ENCODE assay signal across 9 mouse cellular contexts in genomic region chr16:30992568-30992967, GRCm38 (mm10).
DNase-seq lines count a peak whose midpoint lies in the region; ATAC-seq lines count a peak whose summit lies in the region.
"Had no signal": no experiment of that assay in that cellular context is flagged by ENCODE, and none has a peak within 500 bp of the region (broad histone marks: within the 10 kb centered on the region; RNA-seq: fewer than 3 reads in every experiment).

No protein-coding gene starts in this region.

- no peak overlapping the region for H3K4me2 ChIP-seq in embryonic facial prominence, embryonic 14.5 days (ENCODE audit: low read depth, low read length)
- no peak overlapping the region for H3K4me2 ChIP-seq in lung, embryonic 16.5 days (ENCODE audit: low read depth, low read length)
- no peak overlapping the region for H3K4me2 ChIP-seq in hindbrain, embryonic 12.5 days (replicated peaks)
- no peak overlapping the region for H3K4me2 ChIP-seq in midbrain, embryonic 15.5 days
- H3K4me2 ChIP-seq: limb, embryonic 13.5 days had no signal

- no peak for ATAC-seq in embryonic facial prominence, embryonic 14.5 days (ENCODE audit: low read depth)
- ATAC-seq in lung, embryonic 16.5 days (ENCODE audit: low read depth) = peak; percentile 59
- ATAC-seq in hindbrain, embryonic 12.5 days (ENCODE audit: low FRiP score) = peak; percentile 55; the same call in 1 of the 2 replicates
- ATAC-seq in midbrain, embryonic 15.5 days (replicated peaks) = no peak; the same call in 1 of the 2 replicates

- peak; percentile 42 for DNase-seq in embryonic facial prominence, embryonic 14.5 days (ENCODE audit: low spot score)
- DNase-seq in embryonic facial prominence, embryonic 10.5 days (ENCODE audit: low spot score) = no peak
- no peak for DNase-seq in lung, postnatal 25 days (ENCODE audit: low spot score)
- DNase-seq in urinary bladder, postnatal 25 days (ENCODE audit: low spot score) = no peak
- DNase-seq in thymus, postnatal 25 days = no peak

- H3K4me3 ChIP-seq in embryonic facial prominence, embryonic 14.5 days (ENCODE audit: low read depth, low read length) = no peak overlapping the region
- no peak overlapping the region for H3K4me3 ChIP-seq in embryonic facial prominence, embryonic 10.5 days
- H3K4me3 ChIP-seq in lung, embryonic 16.5 days (ENCODE audit: low read length) = no peak overlapping the region
- H3K4me3 ChIP-seq in hindbrain, embryonic 12.5 days = no peak overlapping the region
- no peak overlapping the region for H3K4me3 ChIP-seq in midbrain, embryonic 15.5 days
- H3K4me3 ChIP-seq: limb, embryonic 13.5 days had no signal

- WGBS in embryonic facial prominence, embryonic 14.5 days = 45% methylated on average over 5 of the region's 5 CpGs
- 72% methylated on average over 5 of the region's 5 CpGs for WGBS in embryonic facial prominence, embryonic 10.5 days
- WGBS in lung, embryonic 16.5 days = 56% methylated on average over 5 of the region's 5 CpGs
- 37% methylated on average over 5 of the region's 5 CpGs for WGBS in hindbrain, embryonic 12.5 days
- WGBS in midbrain, embryonic 15.5 days = 35% methylated on average over 5 of the region's 5 CpGs

- no peaks in the 10 kb centered on the region for H3K9me3 ChIP-seq in embryonic facial prominence, embryonic 14.5 days (ENCODE audit: control insufficient read depth, low read length)
- H3K9me3 ChIP-seq in embryonic facial prominence, embryonic 10.5 days = no peaks in the 10 kb centered on the region
- no peaks in the 10 kb centered on the region for H3K9me3 ChIP-seq in lung, embryonic 16.5 days (ENCODE audit: control insufficient read depth, low read length)
- no peaks in the 10 kb centered on the region for H3K9me3 ChIP-seq in hindbrain, embryonic 12.5 days (replicated peaks)
- H3K9me3 ChIP-seq in midbrain, embryonic 15.5 days = no peaks in the 10 kb centered on the region
- H3K9me3 ChIP-seq: limb, embryonic 13.5 days had no signal

- no peaks in the 10 kb centered on the region for H3K36me3 ChIP-seq in embryonic facial prominence, embryonic 14.5 days (ENCODE audit: control insufficient read depth, insufficient read depth, low read length)
- H3K36me3 ChIP-seq in embryonic facial prominence, embryonic 10.5 days (replicated peaks) = no peaks in the 10 kb centered on the region
- no peaks in the 10 kb centered on the region for H3K36me3 ChIP-seq in lung, embryonic 16.5 days (ENCODE audit: control insufficient read depth, insufficient read depth, low read length)
- H3K36me3 ChIP-seq in hindbrain, embryonic 12.5 days = no peaks in the 10 kb centered on the region
- H3K36me3 ChIP-seq in midbrain, embryonic 15.5 days (replicated peaks) = no peaks in the 10 kb centered on the region
- H3K36me3 ChIP-seq: limb, embryonic 13.5 days had no signal

- H3K9ac ChIP-seq in embryonic facial prominence, embryonic 14.5 days (ENCODE audit: low read depth, low read length) = no peak overlapping the region
- no peak overlapping the region for H3K9ac ChIP-seq in lung, embryonic 16.5 days (ENCODE audit: low read length)
- no peak overlapping the region for H3K9ac ChIP-seq in hindbrain, embryonic 12.5 days
- H3K9ac ChIP-seq in midbrain, embryonic 15.5 days = no peak overlapping the region
- H3K9ac ChIP-seq: limb, embryonic 13.5 days had no signal

- no peaks in the 10 kb centered on the region for H3K4me1 ChIP-seq in embryonic facial prominence, embryonic 14.5 days (ENCODE audit: control insufficient read depth, insufficient read depth, low read length)
- H3K4me1 ChIP-seq in embryonic facial prominence, embryonic 10.5 days = peaks cover 23% of the 10 kb centered on the region
- H3K4me1 ChIP-seq in lung, embryonic 16.5 days (replicated peaks; ENCODE audit: control insufficient read depth, insufficient read depth, low read length) = peaks cover 4% of the 10 kb centered on the region; the same call in 1 of the 2 replicates
- H3K4me1 ChIP-seq in hindbrain, embryonic 12.5 days = peaks cover 23% of the 10 kb centered on the region
- peaks cover 9% of the 10 kb centered on the region for H3K4me1 ChIP-seq in midbrain, embryonic 15.5 days

- H3K27me3 ChIP-seq in embryonic facial prominence, embryonic 14.5 days (replicated peaks; ENCODE audit: control insufficient read depth, insufficient read depth, low read length) = no peaks in the 10 kb centered on the region
- no peaks in the 10 kb centered on the region for H3K27me3 ChIP-seq in embryonic facial prominence, embryonic 10.5 days (replicated peaks; ENCODE audit: low read depth, poor library complexity, severe bottlenecking)
- no peaks in the 10 kb centered on the region for H3K27me3 ChIP-seq in lung, embryonic 16.5 days (ENCODE audit: control insufficient read depth, insufficient read depth, low read depth, low read length)
- no peaks in the 10 kb centered on the region for H3K27me3 ChIP-seq in hindbrain, embryonic 12.5 days
- H3K27me3 ChIP-seq in midbrain, embryonic 15.5 days (replicated peaks) = no peaks in the 10 kb centered on the region
- H3K27me3 ChIP-seq: limb, embryonic 13.5 days had no signal

- no peak overlapping the region; the same call in 1 of the 2 replicates for H3K27ac ChIP-seq in embryonic facial prominence, embryonic 14.5 days (replicated peaks; ENCODE audit: low read depth, low read length)
- no peak overlapping the region for H3K27ac ChIP-seq in embryonic facial prominence, embryonic 10.5 days (replicated peaks)
- H3K27ac ChIP-seq in lung, embryonic 16.5 days (ENCODE audit: low read length) = peak overlapping the region; percentile 3; the same call in 1 of the 2 replicates
- H3K27ac ChIP-seq in hindbrain, embryonic 12.5 days = peak overlapping the region; percentile 52; the same call in 1 of the 2 replicates
- H3K27ac ChIP-seq in midbrain, embryonic 15.5 days = peak overlapping the region; percentile 10; the same call in 1 of the 2 replicates
- H3K27ac ChIP-seq: limb, embryonic 13.5 days had no signal

Comparison
In these comparisons a context has a peak if more than half of its experiments do, and no peak if none do; other contexts are left out.
1. ATAC-seq: peak in lung, embryonic 16.5 days (single experiment) and hindbrain, embryonic 12.5 days (single experiment); none in embryonic facial prominence, embryonic 14.5 days (single experiment) and midbrain, embryonic 15.5 days (single experiment).
2. H3K27ac ChIP-seq: peak in lung, embryonic 16.5 days (single experiment), hindbrain, embryonic 12.5 days (single experiment) and midbrain, embryonic 15.5 days (single experiment); none in embryonic facial prominence, embryonic 14.5 days (single experiment) and embryonic facial prominence, embryonic 10.5 days (single experiment).